21 mouse cellular contexts compared by ENCODE assay signal in genomic region chr5:90332478-90332877, GRCm38 (mm10).
"Had no signal": no experiment of that assay in that cellular context is flagged by ENCODE, and none has a peak within 500 bp of the region (broad histone marks: within the 10 kb centered on the region; RNA-seq: fewer than 3 reads in every experiment).

No protein-coding gene starts in this region.

- ATAC-seq: intestine, embryonic 15.5 days; midbrain, embryonic 15.5 days had no signal

- H3K27ac ChIP-seq: intestine, embryonic 15.5 days; kidney, embryonic 15.5 days; limb, embryonic 12.5 days; limb, embryonic 15.5 days; lung, embryonic 15.5 days; midbrain, embryonic 12.5 days; midbrain, embryonic 15.5 days; neural tube, embryonic 13.5 days; stomach, embryonic 15.5 days had no signal

- H3K4me1 ChIP-seq: kidney, embryonic 15.5 days; limb, embryonic 12.5 days; limb, embryonic 15.5 days; lung, embryonic 15.5 days; midbrain, embryonic 12.5 days; midbrain, embryonic 15.5 days; stomach, embryonic 15.5 days had no signal

- H3K9me3 ChIP-seq: intestine, embryonic 15.5 days; kidney, embryonic 15.5 days; limb, embryonic 12.5 days; limb, embryonic 15.5 days; lung, embryonic 15.5 days; midbrain, embryonic 12.5 days; midbrain, embryonic 15.5 days; neural tube, embryonic 13.5 days; stomach, embryonic 15.5 days had no signal

- H3K9ac ChIP-seq: intestine, embryonic 15.5 days; kidney, embryonic 15.5 days; limb, embryonic 12.5 days; limb, embryonic 15.5 days; lung, embryonic 15.5 days; midbrain, embryonic 12.5 days; midbrain, embryonic 15.5 days; neural tube, embryonic 13.5 days; stomach, embryonic 15.5 days had no signal

- H3K4me3 ChIP-seq: intestine, embryonic 15.5 days; kidney, embryonic 15.5 days; limb, embryonic 12.5 days; limb, embryonic 15.5 days; lung, embryonic 15.5 days; midbrain, embryonic 12.5 days; midbrain, embryonic 15.5 days; neural tube, embryonic 13.5 days; stomach, embryonic 15.5 days had no signal

- H3K27me3 ChIP-seq: intestine, embryonic 15.5 days; kidney, embryonic 15.5 days; limb, embryonic 12.5 days; limb, embryonic 15.5 days; lung, embryonic 15.5 days; midbrain, embryonic 12.5 days; midbrain, embryonic 15.5 days; neural tube, embryonic 13.5 days; stomach, embryonic 15.5 days had no signal

- H3K36me3 ChIP-seq: intestine, embryonic 15.5 days; kidney, embryonic 15.5 days; limb, embryonic 12.5 days; limb, embryonic 15.5 days; lung, embryonic 15.5 days; midbrain, embryonic 12.5 days; midbrain, embryonic 15.5 days; neural tube, embryonic 13.5 days; stomach, embryonic 15.5 days had no signal

- H3K4me2 ChIP-seq: intestine, embryonic 15.5 days; kidney, embryonic 15.5 days; limb, embryonic 12.5 days; limb, embryonic 15.5 days; lung, embryonic 15.5 days; midbrain, embryonic 12.5 days; midbrain, embryonic 15.5 days; neural tube, embryonic 13.5 days; stomach, embryonic 15.5 days had no signal

- DNase-seq: kidney, adult 11 months; kidney, adult 8-10 months; kidney, postnatal 10 days; kidney, postnatal 36 days; left cerebral cortex, postnatal 4 days; lung, adult 18-20 months; lung, postnatal 10 days; lung, postnatal 36 days; retina, postnatal 1 day; right cerebral cortex, postnatal 25 days; spleen, adult 18-20 months; thymus, postnatal 25 days had no signal
